Mouse (Mus musculus): ENCODE measurements around the gene Arhgap45.
"Not testable (repeated sequence)": the region's sequence is repeated elsewhere in the genome, so short reads cannot be mapped to it uniquely, and the experiment has no call there.

Gene Arhgap45

GRCm38 (mm10) chr10:80035686-80036085, 19.2 kb downstream of the Arhgap45 start:
- DNase-seq, result no peak

- no peak for DNase-seq
Observed at GRCm38 (mm10) chr10:80036832-80037231, 20.4 kb downstream of the Arhgap45 start.

GRCm38 (mm10) chr10:80039559-80039979, 23.1 kb downstream of the Arhgap45 start, which contains the start of gene Polr2e:
Gene Polr2e, minus strand, starts transcription at chr10:80039795.
- DNase-seq, result peak; percentile 94

- DNase-seq, result not testable (repeated sequence)
Observed at GRCm38 (mm10) chr10:80041409-80042060, 25.1 kb downstream of the Arhgap45 start.

GRCm38 (mm10) chr10:80044087-80044486, 27.6 kb downstream of the Arhgap45 start:
- DNase-seq, result no peak

- not testable (repeated sequence) for DNase-seq
Observed at GRCm38 (mm10) chr10:80045364-80045763, 28.9 kb downstream of the Arhgap45 start.

GRCm38 (mm10) chr10:80045766-80046165, 29.3 kb downstream of the Arhgap45 start:
- no peak for DNase-seq

- DNase-seq, result no peak
Observed at GRCm38 (mm10) chr10:80047041-80047565, 30.6 kb downstream of the Arhgap45 start, which contains the start of gene Gpx4. Gene Gpx4, plus strand, starts transcription at chr10:80047166.

- DNase-seq, result no peak
Observed at GRCm38 (mm10) chr10:80048396-80048795, 31.9 kb downstream of the Arhgap45 start.

GRCm38 (mm10) chr10:80048834-80049233, 32.4 kb downstream of the Arhgap45 start:
- DNase-seq, result no peak

GRCm38 (mm10) chr10:80050244-80050643, 33.8 kb downstream of the Arhgap45 start:
- DNase-seq, result no peak

GRCm38 (mm10) chr10:80050885-80051617, 34.6 kb downstream of the Arhgap45 start:
- DNase-seq, result no peak

GRCm38 (mm10) chr10:80051618-80052373, 35.3 kb downstream of the Arhgap45 start:
- no peak for DNase-seq

- no peak for DNase-seq
Observed at GRCm38 (mm10) chr10:80052374-80052764, 35.9 kb downstream of the Arhgap45 start.

- peak; percentile 98 for DNase-seq
Observed at GRCm38 (mm10) chr10:80053259-80053780, 36.9 kb downstream of the Arhgap45 start.

GRCm38 (mm10) chr10:80053831-80054815, 37.7 kb downstream of the Arhgap45 start:
- peak; percentile 59 for DNase-seq

- not testable (repeated sequence) for DNase-seq
Observed at GRCm38 (mm10) chr10:80054911-80055310, 38.5 kb downstream of the Arhgap45 start.

GRCm38 (mm10) chr10:80055364-80055763, 38.9 kb downstream of the Arhgap45 start:
- no peak for DNase-seq

- DNase-seq, result no peak
Observed at GRCm38 (mm10) chr10:80055891-80056290, 39.4 kb downstream of the Arhgap45 start.

- DNase-seq, result no peak
Observed at GRCm38 (mm10) chr10:80056506-80056905, 40.1 kb downstream of the Arhgap45 start.

- no peak for DNase-seq
Observed at GRCm38 (mm10) chr10:80056976-80057682, 40.7 kb downstream of the Arhgap45 start.
